Mouse (Mus musculus) cerebellum, postnatal 25 days (tissue): ENCODE measurements around the gene Aen.

Experiments used
- DNase-seq, 2 experiments: peaks; one replicate each; pipeline ENCODE4 v3.0.0; 2021; ENCODE audit warnings: mixed read lengths in 2 of 2

Gene Aen

GRCm38 (mm10) chr7:78895653-78896333, at the start of gene Aen:
Aen (plus strand) TSS chr7:78895854.
- peak; percentile 96 to 98 for DNase-seq

- no peak for DNase-seq
Measured at GRCm38 (mm10) chr7:78846066-78846716, 49.5 kb upstream of the Aen start.

GRCm38 (mm10) chr7:78846737-78847434, 48.8 kb upstream of the Aen start, which contains the start of gene Det1:
Det1 (minus strand) TSS chr7:78847263.
- peak; percentile 93 to 96 for DNase-seq

- DNase-seq = no peak
Measured at GRCm38 (mm10) chr7:78854051-78854450, 41.6 kb upstream of the Aen start.

- DNase-seq = no peak
Measured at GRCm38 (mm10) chr7:78855044-78855655, 40.5 kb upstream of the Aen start.

- DNase-seq = no peak
Measured at GRCm38 (mm10) chr7:78863796-78864445, 31.7 kb upstream of the Aen start.

GRCm38 (mm10) chr7:78864446-78864802, 31.2 kb upstream of the Aen start:
- DNase-seq = no peak

- no peak for DNase-seq
Measured at GRCm38 (mm10) chr7:78865212-78865949, 30.3 kb upstream of the Aen start.

- DNase-seq = no peak
Measured at GRCm38 (mm10) chr7:78868731-78869130, 26.9 kb upstream of the Aen start.

GRCm38 (mm10) chr7:78872366-78872765, 23.3 kb upstream of the Aen start:
- DNase-seq = no peak

- no peak for DNase-seq
Measured at GRCm38 (mm10) chr7:78872831-78873230, 22.8 kb upstream of the Aen start.

GRCm38 (mm10) chr7:78881607-78882468, 13.8 kb upstream of the Aen start:
- no peak for DNase-seq

GRCm38 (mm10) chr7:78882469-78882837, 13.2 kb upstream of the Aen start:
- peak in 1 of 2 experiments; percentile 24 for DNase-seq

- DNase-seq = peak in 1 of 2 experiments; percentile 28
Measured at GRCm38 (mm10) chr7:78883016-78883725, 12.5 kb upstream of the Aen start.

GRCm38 (mm10) chr7:78883726-78884060, 12.0 kb upstream of the Aen start:
- no peak for DNase-seq

- no peak for DNase-seq
Measured at GRCm38 (mm10) chr7:78884139-78884538, 11.5 kb upstream of the Aen start.

- DNase-seq = no peak
Measured at GRCm38 (mm10) chr7:78885404-78885803, 10.2 kb upstream of the Aen start.

- DNase-seq = no peak
Measured at GRCm38 (mm10) chr7:78886496-78886895, 9.2 kb upstream of the Aen start.

- no peak for DNase-seq
Measured at GRCm38 (mm10) chr7:78887431-78887842, 8.2 kb upstream of the Aen start.

GRCm38 (mm10) chr7:78890641-78891040, 5.0 kb upstream of the Aen start:
- peak; percentile 91 to 94 for DNase-seq

GRCm38 (mm10) chr7:78893917-78894316, 1.7 kb upstream of the Aen start:
- no peak for DNase-seq
